Mouse (Mus musculus): Measurements from ENCODE around the gene Duox2. TPM values are rescaled to one million over a fixed set of nuclear protein-coding genes. Genes with fewer than 3 reads are reported as not detected.

Duox2 gene
- polyA plus RNA-seq, 2 experiments, result 0.08 to 0.16 TPM

DNA sequence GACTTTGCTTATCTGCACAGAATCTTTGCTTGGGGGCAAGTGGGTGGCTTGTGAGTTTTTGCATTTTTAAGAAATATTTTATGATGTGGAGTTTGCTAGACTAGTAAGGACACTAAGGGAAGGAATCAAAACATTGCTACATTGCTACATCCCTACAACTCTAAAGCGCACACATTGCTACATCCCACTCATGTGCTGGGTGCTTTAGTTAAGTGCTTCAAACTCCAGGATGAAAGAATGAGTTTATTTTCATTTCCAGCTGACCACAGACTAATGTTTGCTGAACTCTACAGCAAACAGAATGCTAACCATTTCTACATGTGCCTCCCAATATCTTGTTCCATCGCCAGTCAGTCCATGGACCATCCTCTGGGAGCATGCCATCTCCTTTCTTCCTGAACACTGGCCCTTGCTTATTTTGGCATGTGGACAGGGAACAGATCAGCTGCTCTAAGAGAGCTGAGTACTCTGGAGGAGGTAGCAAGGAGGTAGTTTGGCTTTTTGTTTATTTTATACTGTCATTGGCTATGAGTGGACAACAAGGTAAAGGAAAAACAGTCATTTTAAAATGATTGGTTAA, 60.3 kb downstream of the Duox2 start:
- WGBS, result 95% methylated on average over 2 of the region's 2 CpGs
- no peaks in the 10 kb centered on the region; the same call in 1 of the 2 replicates for H3K4me1 ChIP-seq (ENCODE audit: control insufficient read depth, insufficient read depth, low read length)
- no peak for TF ChIP-seq POLR2A (IDR thresholded peaks at IDR 0.05; ENCODE audit: borderline replicate concordance, extremely low read depth, insufficient read depth, insufficient read length)

DNA sequence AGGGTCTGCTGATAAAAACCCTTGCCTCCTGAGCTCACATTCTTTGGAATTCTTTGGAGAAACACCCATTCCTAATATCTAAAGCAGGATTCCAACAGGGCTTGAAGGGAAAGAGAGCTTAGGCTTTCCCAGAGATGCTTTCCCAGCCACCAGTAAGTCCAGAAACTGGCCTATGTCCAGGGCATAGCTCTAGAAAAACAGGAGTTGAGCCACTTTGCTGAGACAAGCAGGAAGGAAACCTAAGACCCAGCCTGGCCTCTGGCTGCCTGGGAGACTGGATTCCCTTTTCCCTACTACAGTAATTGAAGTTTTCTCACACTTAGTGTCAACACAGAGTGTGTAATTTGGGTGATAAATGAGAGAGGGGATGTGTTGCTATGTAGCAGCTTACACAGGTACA, 61.9 kb downstream of the Duox2 start:
- Histone ChIP-seq H3K4me3 (replicated peaks; ENCODE audit: low read length) (no peak overlapping the region), H3K27me3 (ENCODE audit: control insufficient read depth, insufficient read depth, low read length) (no peaks in the 10 kb centered on the region), H3K9me3 (ENCODE audit: control insufficient read depth, low read length) (no peaks in the 10 kb centered on the region), H3K9ac (ENCODE audit: low read depth, low read length, severe bottlenecking) (no peak overlapping the region), H3K4me1 (ENCODE audit: control insufficient read depth, insufficient read depth, low read length) (no peaks in the 10 kb centered on the region; the same call in 1 of the 2 replicates), H3K4me2 (replicated peaks; ENCODE audit: low read depth, low read length, severe bottlenecking) (no peak overlapping the region), H3K27ac (replicated peaks; ENCODE audit: low read depth, low read length) (no peak overlapping the region), H3K36me3 (ENCODE audit: control insufficient read depth, insufficient read depth, low read length) (no peaks in the 10 kb centered on the region)
- no peak for DNase-seq (ENCODE audit: low spot score)
- no peak for TF ChIP-seq POLR2A (IDR thresholded peaks at IDR 0.05; ENCODE audit: borderline replicate concordance, extremely low read depth, insufficient read depth, insufficient read length)
- ATAC-seq (ENCODE audit: low FRiP score, low read depth), result no peak

More for the DNA sequence above, 60.3 kb downstream of the Duox2 start:
- Histone ChIP-seq H3K27ac (replicated peaks; ENCODE audit: low read depth, low read length) (no peak overlapping the region), H3K9ac (ENCODE audit: low read depth, low read length, severe bottlenecking) (no peak overlapping the region), H3K36me3 (ENCODE audit: control insufficient read depth, insufficient read depth, low read length) (no peaks in the 10 kb centered on the region), H3K9me3 (ENCODE audit: control insufficient read depth, low read length) (no peaks in the 10 kb centered on the region), H3K4me3 (replicated peaks; ENCODE audit: low read length) (no peak overlapping the region), H3K27me3 (ENCODE audit: control insufficient read depth, insufficient read depth, low read length) (no peaks in the 10 kb centered on the region), H3K4me2 (replicated peaks; ENCODE audit: low read depth, low read length, severe bottlenecking) (no peak overlapping the region)
- ATAC-seq (ENCODE audit: low FRiP score, low read depth), result no peak
- DNase-seq (ENCODE audit: low spot score), result no peak

DNA sequence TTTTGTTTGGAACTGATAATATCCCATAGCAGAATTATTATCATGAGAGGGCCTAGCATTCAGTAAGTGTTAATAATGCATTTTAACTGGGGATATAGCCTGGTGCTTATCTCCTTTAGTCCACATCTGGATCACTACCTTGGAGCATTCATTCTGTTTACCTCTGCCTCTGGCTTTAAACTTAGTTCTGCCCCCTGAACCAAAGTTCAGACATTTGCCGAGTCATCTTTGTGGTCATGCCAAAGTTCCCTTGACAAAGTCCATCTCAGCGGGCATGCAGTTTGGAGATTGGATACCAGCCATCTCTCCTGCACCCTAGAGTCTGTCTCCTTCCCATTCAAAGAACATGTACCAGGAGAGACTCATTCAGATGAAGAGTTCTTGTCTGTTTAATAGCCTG, 62.8 kb downstream of the Duox2 start:
- DNase-seq (ENCODE audit: low spot score) (no peak), ATAC-seq (ENCODE audit: low FRiP score, low read depth) (no peak)
- WGBS, result 94% methylated on average over 2 of the region's 2 CpGs
- Histone ChIP-seq H3K27ac (replicated peaks; ENCODE audit: low read depth, low read length) (no peak overlapping the region), H3K36me3 (ENCODE audit: control insufficient read depth, insufficient read depth, low read length) (no peaks in the 10 kb centered on the region), H3K9me3 (ENCODE audit: control insufficient read depth, low read length) (no peaks in the 10 kb centered on the region), H3K4me3 (replicated peaks; ENCODE audit: low read length) (peak overlapping the region; percentile 61), H3K4me1 (ENCODE audit: control insufficient read depth, insufficient read depth, low read length) (no peaks in the 10 kb centered on the region; the same call in 1 of the 2 replicates), H3K27me3 (ENCODE audit: control insufficient read depth, insufficient read depth, low read length) (no peaks in the 10 kb centered on the region), H3K9ac (ENCODE audit: low read depth, low read length, severe bottlenecking) (no peak overlapping the region), H3K4me2 (replicated peaks; ENCODE audit: low read depth, low read length, severe bottlenecking) (peak overlapping the region; percentile 88)
- TF ChIP-seq POLR2A (IDR thresholded peaks at IDR 0.05; ENCODE audit: borderline replicate concordance, extremely low read depth, insufficient read depth, insufficient read length), result no peak

DNA sequence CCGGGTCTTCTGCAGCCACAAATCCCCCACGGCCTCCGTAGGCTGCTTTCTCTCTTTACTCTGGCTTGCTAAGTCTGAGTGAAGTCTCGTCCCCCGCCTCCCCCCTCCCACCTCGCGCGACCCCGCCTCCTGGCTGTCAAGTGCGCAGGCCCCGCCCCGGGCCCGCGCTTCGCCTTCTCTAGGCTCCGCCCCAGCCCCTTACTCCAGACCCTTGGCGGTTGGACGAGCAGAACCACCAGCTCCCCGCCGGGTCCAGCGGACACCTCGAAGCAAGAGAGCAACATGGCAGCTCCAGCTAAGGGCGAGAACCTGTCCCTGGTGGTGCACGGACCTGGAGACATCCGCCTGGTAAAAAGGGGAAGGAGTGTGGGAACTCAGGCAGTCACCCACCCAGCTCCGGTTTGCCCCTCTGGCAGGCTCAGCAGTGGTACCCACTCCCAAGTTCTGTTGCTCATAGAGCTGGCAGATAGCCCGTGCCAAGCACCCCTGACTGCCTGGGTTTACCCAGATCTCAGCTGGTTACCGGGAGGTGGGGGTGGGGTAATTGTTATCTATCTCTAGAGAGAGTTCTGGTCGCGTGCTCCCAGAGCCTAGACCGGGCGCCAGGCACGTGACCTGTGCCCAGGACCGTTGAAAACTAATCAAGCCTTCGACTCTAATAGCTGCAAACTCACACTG, 63.5 kb downstream of the Duox2 start, which contains the start of gene Sord:
Gene Sord (plus strand): TSS at position 139 of the 678 bp plus-strand sequence.
- TF ChIP-seq POLR2A (IDR thresholded peaks at IDR 0.05; ENCODE audit: borderline replicate concordance, extremely low read depth, insufficient read depth, insufficient read length), result no peak
- ATAC-seq (ENCODE audit: low FRiP score, low read depth), result peak; percentile 95
- WGBS, result 1% methylated on average over 35 of the region's 35 CpGs
- H3K27me3 ChIP-seq (ENCODE audit: control insufficient read depth, insufficient read depth, low read length), result no peaks in the 10 kb centered on the region
- no peaks in the 10 kb centered on the region; the same call in 1 of the 2 replicates for H3K4me1 ChIP-seq (ENCODE audit: control insufficient read depth, insufficient read depth, low read length)
- DNase-seq (ENCODE audit: low spot score), result peak; percentile 87
- no peaks in the 10 kb centered on the region for H3K9me3 ChIP-seq (ENCODE audit: control insufficient read depth, low read length)
- H3K36me3 ChIP-seq (ENCODE audit: control insufficient read depth, insufficient read depth, low read length), result no peaks in the 10 kb centered on the region
- peak within 1 kb of the TSS; percentile 88 for H3K4me2 ChIP-seq (replicated peaks; ENCODE audit: low read depth, low read length, severe bottlenecking)
- peak within 1 kb of the TSS; percentile 61 for H3K4me3 ChIP-seq (replicated peaks; ENCODE audit: low read length)
- peak within 1 kb of the TSS; percentile 55; the same call in 1 of the 2 replicates for H3K27ac ChIP-seq (replicated peaks; ENCODE audit: low read depth, low read length)
- peak within 1 kb of the TSS; percentile 58 for H3K9ac ChIP-seq (ENCODE audit: low read depth, low read length, severe bottlenecking)

DNA sequence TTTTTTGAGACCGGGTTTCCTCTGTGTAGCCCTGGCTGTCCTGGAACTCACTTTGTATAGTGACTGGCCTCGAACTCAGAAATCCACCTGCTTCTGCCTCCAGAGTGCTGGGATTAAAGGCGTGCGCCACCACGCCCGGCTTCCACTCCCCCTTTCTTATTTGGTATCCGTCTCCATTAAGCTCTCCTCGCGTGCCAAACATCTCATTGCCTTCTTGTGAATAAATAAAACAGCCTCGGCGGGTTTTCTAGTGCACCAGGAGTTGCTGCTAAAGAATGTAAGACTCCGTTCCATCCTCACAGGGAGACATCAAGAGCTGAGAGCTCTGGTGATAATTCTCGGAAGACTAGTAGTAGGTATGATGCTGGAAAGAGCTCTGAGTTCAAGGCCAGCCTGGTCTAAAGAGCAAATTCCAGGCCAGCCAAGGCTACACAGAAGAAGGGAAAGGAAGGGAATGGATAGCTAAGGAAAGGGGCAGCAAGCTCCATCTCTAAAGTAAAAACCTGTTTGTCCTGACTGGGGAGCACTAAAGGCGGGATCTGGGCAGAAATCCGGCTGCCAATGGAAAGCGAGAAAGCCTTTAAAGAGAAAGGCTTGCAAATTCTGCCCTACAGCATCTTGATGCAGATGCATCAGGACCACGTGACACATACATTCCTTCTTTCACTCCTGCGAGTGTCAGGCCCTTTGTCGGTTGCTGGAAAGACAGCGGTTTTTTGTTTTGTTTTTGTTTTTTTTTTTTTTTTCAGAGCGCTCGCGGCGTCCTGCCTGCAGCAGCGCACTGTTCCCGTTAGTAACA, 64.3 kb downstream of the Duox2 start:
- peak overlapping the region; percentile 58 for H3K9ac ChIP-seq (ENCODE audit: low read depth, low read length, severe bottlenecking)
- no peaks in the 10 kb centered on the region for H3K27me3 ChIP-seq (ENCODE audit: control insufficient read depth, insufficient read depth, low read length)
- peak overlapping the region; percentile 88 for H3K4me2 ChIP-seq (replicated peaks; ENCODE audit: low read depth, low read length, severe bottlenecking)
- DNase-seq (ENCODE audit: low spot score) (peak; percentile 63), ATAC-seq (ENCODE audit: low FRiP score, low read depth) (peak; percentile 54)
- H3K4me1 ChIP-seq (ENCODE audit: control insufficient read depth, insufficient read depth, low read length), result no peaks in the 10 kb centered on the region; the same call in 1 of the 2 replicates
- peak overlapping the region; percentile 55; the same call in 1 of the 2 replicates for H3K27ac ChIP-seq (replicated peaks; ENCODE audit: low read depth, low read length)
- H3K36me3 ChIP-seq (ENCODE audit: control insufficient read depth, insufficient read depth, low read length), result no peaks in the 10 kb centered on the region
- H3K4me3 ChIP-seq (replicated peaks; ENCODE audit: low read length), result peak overlapping the region; percentile 61
- no peak for TF ChIP-seq POLR2A (IDR thresholded peaks at IDR 0.05; ENCODE audit: borderline replicate concordance, extremely low read depth, insufficient read depth, insufficient read length)
- WGBS, result 8% methylated on average over 26 of the region's 26 CpGs
- no peaks in the 10 kb centered on the region for H3K9me3 ChIP-seq (ENCODE audit: control insufficient read depth, low read length)
